9 mouse cellular contexts compared by ENCODE assay signal in the genomic region with DNA sequence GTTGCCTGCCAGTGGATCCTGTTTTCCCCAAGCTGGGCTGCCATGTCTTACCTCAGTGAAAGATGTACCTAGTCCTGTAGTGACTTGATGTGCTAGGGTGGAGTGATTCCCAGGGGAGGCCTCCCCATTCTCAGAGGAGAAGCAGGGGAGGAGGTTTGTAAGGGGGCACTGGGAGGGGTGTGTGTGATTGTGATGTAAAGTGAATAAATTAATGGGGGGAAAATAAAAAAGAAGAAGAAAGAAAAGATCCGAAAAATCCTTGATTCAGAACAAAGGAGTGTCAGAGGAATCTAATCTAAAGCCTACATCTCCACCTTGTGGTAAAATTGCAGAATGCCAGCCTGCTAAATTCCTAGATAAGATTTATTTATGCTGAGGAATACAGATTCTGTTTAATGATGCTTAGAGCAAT. TPM values are rescaled to one million over a fixed set of nuclear protein-coding genes. Genes with fewer than 3 reads are reported as not detected.
DNase-seq lines count a peak whose midpoint lies in the region; ATAC-seq and TF ChIP-seq lines count a peak whose summit lies in the region.
"Had no signal": no experiment of that assay in that cellular context is flagged by ENCODE, and none has a peak within 500 bp of the region (broad histone marks: within the 10 kb centered on the region; RNA-seq: fewer than 3 reads in every experiment).

No protein-coding gene starts in this region.

- peak; percentile 42 to 93 (median 58) for TF ChIP-seq CTCF in MEL (IDR thresholded peaks at IDR 0.05 in 2 of 3, conservative IDR thresholded peaks at IDR 0.05 in 1 of 3; ENCODE audit: control insufficient read depth in 1 of 3, insufficient read depth in 1 of 3, low read depth in 2 of 3, low read length in 3 of 3, poor library complexity in 1 of 3, severe bottlenecking in 1 of 3)

- no peak for TF ChIP-seq POLR2A in MEL (IDR thresholded peaks at IDR 0.05; ENCODE audit: control insufficient read depth in 1 of 2, insufficient read depth in 1 of 2, low read depth in 1 of 2, low read length in 2 of 2, poor library complexity in 1 of 2)

- TF ChIP-seq RAD21 in MEL (IDR thresholded peaks at IDR 0.05; ENCODE audit: low read depth, low read length) = peak; percentile 98

- no peak overlapping the region for H3K4me3 ChIP-seq in MEL (ENCODE audit: control insufficient read depth in 1 of 2, insufficient read depth in 1 of 2, low read depth in 2 of 2, low read length in 2 of 2)
- no peak overlapping the region for H3K4me3 ChIP-seq in hindbrain, embryonic 14.5 days (replicated peaks; ENCODE audit: low read length)
- H3K4me3 ChIP-seq in lung, embryonic 16.5 days (ENCODE audit: low read length) = no peak overlapping the region

- no peak overlapping the region for H3K27ac ChIP-seq in MEL (ENCODE audit: control insufficient read depth, low read depth, low read length)
- peak overlapping the region; percentile 61 for H3K27ac ChIP-seq in hindbrain, embryonic 14.5 days
- no peak overlapping the region for H3K27ac ChIP-seq in lung, embryonic 16.5 days (ENCODE audit: low read length)
- H3K27ac ChIP-seq: macrophage had no signal

- H3K4me2 ChIP-seq in hindbrain, embryonic 14.5 days (replicated peaks) = 0 out of 2 replicates have a peak overlapping the region, but pooled peaks have one; percentile 4
- no peak overlapping the region for H3K4me2 ChIP-seq in lung, embryonic 16.5 days (ENCODE audit: low read depth, low read length)

- no peaks in the 10 kb centered on the region for H3K36me3 ChIP-seq in MEL (ENCODE audit: control insufficient read depth in 1 of 2, insufficient read depth in 2 of 2, low read length in 2 of 2)
- no peaks in the 10 kb centered on the region for H3K36me3 ChIP-seq in hindbrain, embryonic 14.5 days (replicated peaks; ENCODE audit: control insufficient read depth, insufficient read depth)
- H3K36me3 ChIP-seq in lung, embryonic 16.5 days (ENCODE audit: control insufficient read depth, insufficient read depth, low read length) = no peaks in the 10 kb centered on the region

- no peak for TF ChIP-seq EP300 in MEL (IDR thresholded peaks at IDR 0.05; ENCODE audit: low read depth in 1 of 2, low read length in 2 of 2)

- peak; percentile 67 for DNase-seq in layer of hippocampus, adult 9-10 months (ENCODE audit: low spot score)
- no peak for DNase-seq in layer of hippocampus, adult 8-10 months (ENCODE audit: low spot score in 2 of 2)
- DNase-seq in MEL (ENCODE audit: low read depth, low spot score) = peak; percentile 62
- peak; percentile 41 for DNase-seq in embryo, embryonic 9.5 days (ENCODE audit: extremely low spot score)
- peak; percentile 92 for DNase-seq in hindbrain, embryonic 14.5 days (ENCODE audit: low spot score)
- peak; percentile 71 for DNase-seq in retina, postnatal 1 day

- no peaks in the 10 kb centered on the region for H3K79me2 ChIP-seq in MEL (ENCODE audit: control insufficient read depth, insufficient read depth, low read length, poor library complexity)

- 3% methylated on average over 1 of the region's 1 CpGs for WGBS in hindbrain, embryonic 14.5 days
- WGBS in lung, embryonic 16.5 days = 8% methylated on average over 1 of the region's 1 CpGs

- no peaks in the 10 kb centered on the region for H3K4me1 ChIP-seq in MEL (ENCODE audit: control insufficient read depth in 1 of 2, insufficient read depth in 2 of 2, low read length in 2 of 2)
- no peaks in the 10 kb centered on the region for H3K4me1 ChIP-seq in hindbrain, embryonic 14.5 days (replicated peaks; ENCODE audit: control insufficient read depth, insufficient read depth, low read length)
- H3K4me1 ChIP-seq in lung, embryonic 16.5 days (replicated peaks; ENCODE audit: control insufficient read depth, insufficient read depth, low read length) = no peaks in the 10 kb centered on the region

- ATAC-seq in hindbrain, embryonic 14.5 days (ENCODE audit: low FRiP score) = peak; percentile 27; the same call in 1 of the 2 replicates
- ATAC-seq in lung, embryonic 16.5 days (ENCODE audit: low read depth) = peak; percentile 26; the same call in 1 of the 2 replicates
- ATAC-seq in megakaryocyte-erythroid progenitor cell, adult 5-6 weeks (replicated peaks; ENCODE audit: low FRiP score, low TSS enrichment, poor library complexity, severe bottlenecking) = no peak

- H3K27me3 ChIP-seq in MEL (ENCODE audit: control insufficient read depth in 1 of 2, insufficient read depth in 2 of 2, low read length in 2 of 2) = no peaks in the 10 kb centered on the region; a peak in 1 of 4 replicates
- H3K27me3 ChIP-seq in hindbrain, embryonic 14.5 days (ENCODE audit: control insufficient read depth, insufficient read depth, low read length) = no peaks in the 10 kb centered on the region
- no peaks in the 10 kb centered on the region for H3K27me3 ChIP-seq in lung, embryonic 16.5 days (ENCODE audit: control insufficient read depth, insufficient read depth, low read depth, low read length)

- H3K9me3 ChIP-seq in MEL (replicated peaks; ENCODE audit: insufficient read depth, low read length) = no peaks in the 10 kb centered on the region
- H3K9me3 ChIP-seq in hindbrain, embryonic 14.5 days (ENCODE audit: control insufficient read depth, low read length) = no peaks in the 10 kb centered on the region
- H3K9me3 ChIP-seq in lung, embryonic 16.5 days (ENCODE audit: control insufficient read depth, low read length) = no peaks in the 10 kb centered on the region

- no peak overlapping the region for H3K9ac ChIP-seq in MEL (ENCODE audit: control insufficient read depth, low read depth, low read length, poor library complexity, severe bottlenecking)
- H3K9ac ChIP-seq in hindbrain, embryonic 14.5 days = peak overlapping the region; percentile 42; the same call in 1 of the 2 replicates
- H3K9ac ChIP-seq in lung, embryonic 16.5 days (ENCODE audit: low read length) = peak overlapping the region; percentile 32

TF ChIP-seq in MEL, 35 proteins besides CTCF, POLR2A, EP300 and RAD21 (continues in another document):
- no peak for TF ChIP-seq POLR2AphosphoS5 (IDR thresholded peaks at IDR 0.05; ENCODE audit: borderline replicate concordance, low read depth, low read length)
- peak; percentile 65; the same call in 1 of the 2 replicates for TF ChIP-seq GATA1 (IDR thresholded peaks at IDR 0.05; ENCODE audit: low read depth, low read length)
- peak; percentile 96 for TF ChIP-seq ZC3H11A (IDR thresholded peaks at IDR 0.05; ENCODE audit: low read depth, low read length)

RNA-seq across cellular contexts. Expression of gene Atxn2l, which starts 24.9 kb away (rescaled TPM):
- 100 to 1,000 TPM; 113 to 133 (median 125) TPM for total RNA-seq in layer of hippocampus, adult 8-10 months (2022)
- 40.8 and 52.1 TPM in 2 replicates for total RNA-seq in MEL (2012; rRNA removed)
- 100 to 1,000 TPM; 218 to 821 TPM for polyA plus RNA-seq in MEL (2012; ENCODE audit: insufficient read depth in 1 of 2, insufficient read length in 2 of 2, low read depth in 1 of 2, low replicate concordance in 2 of 2, missing spikeins in 1 of 2)
- 72.6 and 73.7 TPM in 2 replicates for polyA plus RNA-seq in hindbrain, embryonic 14.5 days (2014; fragmentation: Nextera tagmentation; extraction: Ambion mirVana)
- polyA plus RNA-seq in lung, embryonic 16.5 days (2015; fragmentation: Nextera tagmentation; extraction: Ambion mirVana) = 36.0 and 38.5 TPM in 2 replicates
- total RNA-seq in megakaryocyte-erythroid progenitor cell, adult 5-6 weeks (2014; fragmentation: Nextera tagmentation) = 162 and 199 TPM in 2 replicates
- 28.4 and 42.7 TPM in 2 replicates for total RNA-seq in megakaryocyte-erythroid progenitor cell, adult 5-6 weeks (2017)

RNA-seq across cellular contexts. Expression of gene Eif3c, which starts 38.0 kb away (rescaled TPM):
- 100 to 1,000 TPM; 166 to 196 (median 174) TPM for total RNA-seq in layer of hippocampus, adult 8-10 months (2022)
- total RNA-seq in MEL (2012; rRNA removed) = 233 and 270 TPM in 2 replicates
- 100 to 1,000 TPM; 404 to 819 TPM for polyA plus RNA-seq in MEL (2012; ENCODE audit: insufficient read depth in 1 of 2, insufficient read length in 2 of 2, low read depth in 1 of 2, low replicate concordance in 2 of 2, missing spikeins in 1 of 2)
- 162 and 165 TPM in 2 replicates for polyA plus RNA-seq in hindbrain, embryonic 14.5 days (2014; fragmentation: Nextera tagmentation; extraction: Ambion mirVana)
- polyA plus RNA-seq in lung, embryonic 16.5 days (2015; fragmentation: Nextera tagmentation; extraction: Ambion mirVana) = 181 and 187 TPM in 2 replicates
- 193 and 244 TPM in 2 replicates for total RNA-seq in megakaryocyte-erythroid progenitor cell, adult 5-6 weeks (2014; fragmentation: Nextera tagmentation)
- total RNA-seq in megakaryocyte-erythroid progenitor cell, adult 5-6 weeks (2017) = 286 and 298 TPM in 2 replicates

RNA-seq across cellular contexts. Expression of gene Tufm, which starts 41.0 kb away (rescaled TPM):
- total RNA-seq in layer of hippocampus, adult 8-10 months (2022) = 10 to 100 TPM; 68.9 to 84.1 (median 80.1) TPM
- 224 and 244 TPM in 2 replicates for total RNA-seq in MEL (2012; rRNA removed)
- 100 to 1,000 TPM in 1 of 2 experiments, not detected in 1; 397 TPM for polyA plus RNA-seq in MEL (2012; ENCODE audit: insufficient read depth in 1 of 2, insufficient read length in 2 of 2, low read depth in 1 of 2, low replicate concordance in 2 of 2, missing spikeins in 1 of 2)
- polyA plus RNA-seq in hindbrain, embryonic 14.5 days (2014; fragmentation: Nextera tagmentation; extraction: Ambion mirVana) = 116 and 136 TPM in 2 replicates
- polyA plus RNA-seq in lung, embryonic 16.5 days (2015; fragmentation: Nextera tagmentation; extraction: Ambion mirVana) = 106 and 112 TPM in 2 replicates
- 128 and 168 TPM in 2 replicates for total RNA-seq in megakaryocyte-erythroid progenitor cell, adult 5-6 weeks (2014; fragmentation: Nextera tagmentation)
- 92.9 and 141 TPM in 2 replicates for total RNA-seq in megakaryocyte-erythroid progenitor cell, adult 5-6 weeks (2017)

RNA-seq across cellular contexts. Expression of gene Sh2b1, which starts 52.9 kb away (rescaled TPM):
- total RNA-seq in layer of hippocampus, adult 8-10 months (2022) = 10 to 100 TPM; 66.0 to 70.3 (median 67.3) TPM
- 11.8 and 13.1 TPM in 2 replicates for total RNA-seq in MEL (2012; rRNA removed)
- polyA plus RNA-seq in MEL (2012; ENCODE audit: insufficient read depth in 1 of 2, insufficient read length in 2 of 2, low read depth in 1 of 2, low replicate concordance in 2 of 2, missing spikeins in 1 of 2) = 10 to 100 TPM in 1 of 2 experiments, not detected in 1; 48.9 TPM
- polyA plus RNA-seq in hindbrain, embryonic 14.5 days (2014; fragmentation: Nextera tagmentation; extraction: Ambion mirVana) = 60.3 and 64.1 TPM in 2 replicates
- 47.2 and 48.5 TPM in 2 replicates for polyA plus RNA-seq in lung, embryonic 16.5 days (2015; fragmentation: Nextera tagmentation; extraction: Ambion mirVana)
- 24.8 and 49.2 TPM in 2 replicates for total RNA-seq in megakaryocyte-erythroid progenitor cell, adult 5-6 weeks (2014; fragmentation: Nextera tagmentation)
- 11.7 and 11.9 TPM in 2 replicates for total RNA-seq in megakaryocyte-erythroid progenitor cell, adult 5-6 weeks (2017)

RNA-seq across cellular contexts. Expression of gene Apobr, which starts 56.6 kb away (rescaled TPM):
- 1 to 10 TPM in 2 of 4 experiments, under 1 TPM in 2; 0.41 to 3.3 (median 1.6) TPM for total RNA-seq in layer of hippocampus, adult 8-10 months (2022)
- total RNA-seq in MEL (2012; rRNA removed) = 0.23 and 0.56 TPM in 2 replicates
- polyA plus RNA-seq in MEL (2012; ENCODE audit: insufficient read depth in 1 of 2, insufficient read length in 2 of 2, low read depth in 1 of 2, low replicate concordance in 2 of 2, missing spikeins in 1 of 2) = 1 to 10 TPM in 1 of 2 experiments, not detected in 1; 5.4 TPM
- 0.26 and 0.36 TPM in 2 replicates for polyA plus RNA-seq in hindbrain, embryonic 14.5 days (2014; fragmentation: Nextera tagmentation; extraction: Ambion mirVana)
- 1.6 and 2.3 TPM in 2 replicates for polyA plus RNA-seq in lung, embryonic 16.5 days (2015; fragmentation: Nextera tagmentation; extraction: Ambion mirVana)
- total RNA-seq in megakaryocyte-erythroid progenitor cell, adult 5-6 weeks (2014; fragmentation: Nextera tagmentation) = 0.79 and 2.4 TPM in 2 replicates
- total RNA-seq in megakaryocyte-erythroid progenitor cell, adult 5-6 weeks (2017) = 0.89 and 2.4 TPM in 2 replicates

Comparison
In these comparisons a context has a peak if more than half of its experiments do, and no peak if none do; other contexts are left out.
1. DNase-seq: peak in layer of hippocampus, adult 9-10 months (single experiment), MEL (single experiment), embryo, embryonic 9.5 days (single experiment), hindbrain, embryonic 14.5 days (single experiment) and retina, postnatal 1 day (single experiment); none in layer of hippocampus, adult 8-10 months (0 of 2).